Mouse (Mus musculus): ENCODE measurements around the gene Nop56.

Nop56 gene

DNA sequence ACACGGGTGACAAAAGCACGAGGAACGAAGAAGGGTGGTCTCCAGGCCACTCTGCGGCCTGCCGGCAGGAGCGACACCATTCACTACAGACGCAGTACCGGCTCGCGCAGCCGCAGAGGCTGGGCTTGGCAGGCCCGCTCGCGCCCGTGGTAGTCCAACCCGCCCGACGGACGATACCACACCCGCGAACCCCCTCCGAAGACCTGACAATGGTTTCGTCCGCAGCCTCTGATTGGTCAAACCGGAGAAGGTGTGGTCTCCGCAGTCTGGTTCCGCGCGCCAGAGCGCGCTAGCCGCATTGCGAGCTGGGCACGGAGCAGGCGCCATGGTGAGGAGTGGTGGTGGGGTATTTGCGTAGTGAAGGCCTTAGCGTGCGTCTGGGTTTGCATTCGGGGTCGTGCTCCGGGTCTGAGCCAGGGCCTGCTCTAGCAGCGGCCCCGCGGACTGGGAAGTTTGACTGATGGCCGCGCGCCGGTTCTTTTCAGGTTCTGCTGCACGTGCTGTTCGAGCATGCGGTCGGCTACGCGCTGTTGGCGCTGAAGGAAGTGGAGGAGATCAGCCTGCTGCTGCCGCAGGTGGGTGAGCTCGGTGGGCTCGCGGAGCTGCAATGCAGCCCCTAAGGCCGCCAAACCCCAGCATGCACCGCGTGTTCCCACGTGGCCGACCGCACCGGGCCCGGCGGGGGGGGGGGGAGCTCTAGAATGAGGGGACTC, at the start of gene Nop56:
TSS of gene Nop56 (plus strand) at position 282 of the 713 bp plus-strand sequence.
- peak; percentile 99 for DNase-seq

- DNase-seq = peak; percentile 54
These were observed 27.3 kb upstream of the Nop56 start for GRCm38 (mm10) chr2:130246912-130247311.

DNA sequence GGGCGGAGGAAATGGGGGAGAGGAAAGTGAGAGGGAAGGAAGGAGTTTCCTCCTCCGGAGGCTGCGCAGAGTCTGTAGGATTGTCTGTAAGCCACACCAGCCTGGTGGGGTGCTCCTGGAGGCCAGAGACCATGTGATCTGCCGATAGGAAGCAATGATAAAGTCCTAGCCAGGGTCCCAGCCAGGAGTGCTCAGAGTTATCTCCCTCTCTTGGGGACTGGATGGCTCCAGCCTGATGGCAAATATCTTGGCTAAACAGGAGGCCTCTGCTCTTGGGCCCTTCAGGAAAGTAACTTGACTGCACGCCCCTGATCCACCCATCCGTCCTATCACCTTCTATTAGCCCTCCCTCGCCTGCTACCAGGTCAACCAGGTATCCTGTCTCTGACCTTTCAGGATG, 26.0 kb upstream of the Nop56 start:
- DNase-seq = no peak

DNA sequence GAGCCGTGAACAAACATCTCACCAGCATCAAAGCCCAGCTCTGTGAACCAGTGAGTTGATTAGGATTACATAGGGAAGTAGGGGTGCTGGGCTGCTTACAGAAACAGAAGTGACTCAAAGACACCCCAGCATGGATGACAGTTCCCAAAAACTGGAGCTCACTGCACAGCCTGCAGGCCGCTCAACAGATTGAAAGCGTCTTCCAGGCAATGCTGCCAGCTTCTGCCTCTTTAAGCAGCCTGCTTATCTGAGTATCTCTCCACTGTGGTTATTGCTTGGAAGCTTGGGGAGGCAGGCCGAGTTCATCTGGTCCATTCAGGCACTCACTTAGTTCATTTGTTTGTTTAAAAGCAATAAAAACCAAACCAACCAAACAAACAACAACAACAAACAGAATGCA, 17.5 kb upstream of the Nop56 start:
- DNase-seq = no peak

GRCm38 (mm10) chr2:130260822-130261221, 13.4 kb upstream of the Nop56 start:
- no peak for DNase-seq

GRCm38 (mm10) chr2:130261914-130262313, 12.3 kb upstream of the Nop56 start:
- no peak for DNase-seq

GRCm38 (mm10) chr2:130262398-130262797, 11.8 kb upstream of the Nop56 start:
- no peak for DNase-seq

GRCm38 (mm10) chr2:130265520-130265919, 8.7 kb upstream of the Nop56 start:
- no peak for DNase-seq

GRCm38 (mm10) chr2:130268074-130268473, 6.2 kb upstream of the Nop56 start:
- no peak for DNase-seq

DNA sequence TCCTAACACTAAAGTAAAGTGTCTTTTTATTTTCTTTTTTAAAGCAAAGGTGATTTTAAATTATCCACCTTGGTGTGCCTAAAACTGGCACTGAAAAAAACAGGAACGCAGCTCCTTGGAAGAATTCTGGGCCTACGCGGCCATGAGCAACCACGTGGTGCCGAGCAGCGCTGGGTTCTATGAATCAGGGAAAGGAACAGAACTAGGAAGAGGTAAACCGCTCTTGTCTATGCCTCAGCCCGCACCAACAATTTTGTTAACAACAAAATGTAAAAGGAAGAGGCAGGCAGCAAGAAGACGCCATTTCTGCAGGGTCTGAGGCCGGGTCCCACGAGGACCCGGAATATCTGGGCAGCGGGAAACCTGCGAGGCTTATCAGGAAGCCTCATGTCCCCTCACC, 498 bp upstream of the Nop56 start:
- no peak for DNase-seq

DNA sequence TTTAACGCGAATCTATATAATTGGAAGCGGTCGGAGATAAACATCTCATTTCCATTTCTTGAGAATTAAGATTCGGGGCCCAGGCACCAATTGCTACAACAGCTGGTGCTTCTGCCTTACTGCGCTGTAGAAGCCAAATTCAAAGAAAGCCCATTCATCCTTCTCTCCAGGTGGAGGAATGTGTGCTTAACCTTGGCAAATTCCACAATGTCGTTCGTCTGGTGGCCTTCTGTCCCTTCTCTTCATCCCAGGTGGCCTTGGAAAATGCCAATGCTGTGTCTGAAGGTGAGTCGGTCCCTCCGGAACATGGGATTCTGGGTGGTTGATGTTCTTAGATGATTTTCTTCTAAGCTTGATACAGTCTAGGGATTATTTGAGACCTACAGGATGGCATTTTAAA, 632 bp downstream of the Nop56 start:
- DNase-seq = no peak

DNA sequence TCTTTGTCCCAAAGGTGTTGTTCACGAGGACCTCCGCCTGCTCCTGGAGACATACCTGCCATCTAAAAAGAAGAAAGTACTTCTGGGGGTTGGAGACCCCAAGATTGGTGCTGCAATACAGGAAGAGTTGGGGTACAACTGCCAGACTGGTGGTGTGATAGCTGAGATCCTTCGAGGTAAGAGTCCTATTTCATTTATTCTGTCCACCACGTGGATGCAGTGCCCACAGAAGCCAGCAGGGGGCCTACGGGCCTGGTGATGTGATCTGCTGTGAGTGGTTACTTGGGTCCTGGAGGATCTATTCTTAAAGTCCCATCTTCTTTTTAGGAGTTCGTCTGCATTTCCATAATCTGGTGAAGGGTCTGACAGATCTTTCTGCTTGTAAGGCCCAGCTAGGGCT, 1.4 kb downstream of the Nop56 start:
- peak; percentile 66 for DNase-seq

- no peak for DNase-seq
These were observed 5.4 kb downstream of the Nop56 start for GRCm38 (mm10) chr2:130279600-130280091.

- no peak for DNase-seq
These were observed 6.0 kb downstream of the Nop56 start for GRCm38 (mm10) chr2:130280224-130280623.

- no peak for DNase-seq
These were observed 6.6 kb downstream of the Nop56 start for GRCm38 (mm10) chr2:130280818-130281217.

DNA sequence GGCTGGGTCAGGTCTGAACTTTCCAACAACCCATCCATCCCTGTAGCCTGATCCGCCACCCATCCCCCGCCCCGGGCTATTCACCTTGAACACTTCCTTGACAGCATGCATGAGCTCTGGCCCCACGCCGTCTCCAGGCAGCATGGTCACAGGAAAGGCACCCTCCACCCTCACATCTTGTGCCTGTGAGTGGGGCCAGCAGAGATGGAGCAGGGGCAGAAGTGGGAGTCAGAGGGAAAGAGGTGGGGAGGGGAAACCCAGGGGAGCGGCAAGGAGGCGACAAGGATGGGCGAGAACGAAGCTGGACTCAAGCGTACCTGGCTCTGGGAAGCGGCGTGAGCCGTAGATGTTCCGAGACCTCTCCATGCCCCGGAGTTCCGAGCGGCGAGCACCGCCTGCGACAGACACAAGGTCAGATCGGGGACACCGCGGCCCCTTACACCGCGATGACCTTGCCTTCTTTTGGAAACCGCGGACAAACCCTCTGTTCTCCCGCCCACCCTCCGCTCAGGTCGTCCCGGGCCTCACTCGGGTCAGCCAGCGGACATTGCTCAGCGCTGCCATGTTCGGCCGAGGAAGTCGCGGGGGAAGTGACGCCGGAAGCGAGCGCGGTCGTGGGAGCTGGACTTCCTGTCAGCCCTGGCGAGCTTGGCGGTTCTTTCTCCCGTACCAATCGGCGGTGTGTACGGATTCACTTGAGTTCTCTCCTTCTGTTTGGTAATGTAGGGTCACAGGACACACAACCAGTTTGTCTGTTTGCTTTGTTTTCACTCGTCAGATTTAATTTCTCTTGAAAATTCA, 9.8 kb downstream of the Nop56 start, which contains the start of gene Idh3b:
TSS of gene Idh3b (minus strand) at position 694 of the 801 bp plus-strand sequence.
- DNase-seq = peak; percentile 92

DNA sequence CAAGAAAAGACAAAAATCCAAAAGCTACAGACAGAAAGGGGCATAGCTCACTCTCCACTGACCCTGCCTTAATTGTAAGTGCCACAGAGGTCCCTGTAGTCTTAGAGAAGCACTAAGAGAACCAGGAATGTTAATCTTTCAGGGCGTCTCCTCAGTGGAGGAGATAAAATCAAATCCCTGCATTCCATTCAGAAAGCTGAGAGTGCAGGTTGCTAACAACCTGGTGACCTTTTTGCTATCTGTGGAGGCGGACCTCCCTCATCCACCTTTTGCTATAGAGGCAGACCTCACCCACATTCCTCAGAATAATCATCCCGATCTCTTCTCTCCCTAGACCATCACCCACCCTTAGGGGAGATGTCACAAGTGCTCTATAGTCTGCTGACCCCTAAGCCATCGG, 14.9 kb downstream of the Nop56 start:
- DNase-seq = no peak

DNA sequence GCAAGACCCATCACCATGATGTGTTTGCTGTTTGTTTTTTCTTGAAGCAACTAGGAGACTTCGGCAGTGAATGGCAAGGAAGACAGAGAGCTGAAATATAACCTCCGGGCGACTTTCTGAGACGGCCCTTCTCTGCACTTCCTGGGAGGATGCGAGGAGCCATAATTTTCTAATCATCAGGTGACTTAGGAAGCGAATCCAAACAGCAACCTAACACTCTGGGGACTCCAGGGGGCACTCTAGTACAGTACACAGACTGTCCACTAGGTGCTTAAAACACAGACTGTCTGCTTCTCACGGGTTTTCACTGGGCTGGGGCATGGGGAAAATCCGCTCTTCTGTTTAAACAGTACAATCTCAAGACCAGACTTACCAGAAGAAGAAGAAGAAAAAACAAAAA, 17.2 kb downstream of the Nop56 start:
- peak; percentile 86 for DNase-seq

GRCm38 (mm10) chr2:130293009-130293408, 18.8 kb downstream of the Nop56 start:
- no peak for DNase-seq

DNA sequence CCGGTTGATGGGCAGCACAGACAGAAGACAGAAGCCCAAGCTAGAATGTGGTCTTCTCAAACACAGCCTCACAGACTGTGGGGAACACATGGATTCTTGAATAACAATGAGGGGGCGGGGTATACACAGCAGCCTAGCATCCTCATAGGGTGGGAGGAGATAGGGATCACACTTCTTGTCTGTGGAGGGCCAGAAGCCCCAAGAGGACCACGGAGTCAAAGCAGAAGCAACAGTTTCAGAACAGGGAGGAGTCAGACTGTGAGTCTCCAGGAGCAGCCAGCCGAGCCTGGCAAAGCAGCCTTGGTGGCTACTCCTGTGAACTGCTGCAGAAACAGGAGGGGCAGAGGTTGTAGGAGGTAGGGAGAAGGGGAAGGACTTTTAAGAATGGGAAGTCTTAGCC, 19.3 kb downstream of the Nop56 start:
- peak; percentile 15 for DNase-seq

DNA sequence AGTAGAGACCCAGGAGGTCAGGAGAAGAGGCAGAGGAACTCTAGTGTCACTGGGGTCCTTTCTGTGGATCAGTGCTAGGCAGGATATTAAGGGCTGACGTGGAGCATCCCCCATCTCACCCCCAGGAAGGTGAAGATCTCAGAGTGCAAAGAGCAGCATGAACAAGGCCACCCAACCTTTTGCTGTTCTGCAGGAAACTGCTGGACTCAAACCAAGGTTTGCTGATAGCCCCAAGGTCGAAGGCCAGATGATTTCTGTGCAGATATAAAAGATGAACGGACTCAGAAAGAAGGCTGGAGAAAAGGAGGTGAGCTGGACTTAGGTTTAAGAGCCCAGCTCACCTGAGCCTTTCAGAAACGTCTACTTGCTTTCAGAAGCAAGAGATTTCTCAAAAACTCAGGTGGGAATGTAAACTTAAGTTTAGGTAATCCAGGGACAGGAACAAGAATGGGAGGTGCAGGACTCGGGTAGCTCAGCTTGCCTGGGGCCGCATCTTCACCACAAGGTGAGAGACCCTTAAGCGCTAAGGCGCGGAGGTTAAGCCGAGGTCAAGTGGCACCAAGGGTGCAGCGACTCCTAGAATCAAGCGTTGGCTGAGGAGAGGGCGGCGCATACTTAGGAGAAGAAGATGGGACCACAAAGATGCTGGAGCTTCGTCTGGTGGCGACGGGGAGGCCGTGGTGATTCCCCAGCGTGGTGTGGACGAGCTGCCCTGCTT, 20.1 kb downstream of the Nop56 start:
- no peak for DNase-seq

DNA sequence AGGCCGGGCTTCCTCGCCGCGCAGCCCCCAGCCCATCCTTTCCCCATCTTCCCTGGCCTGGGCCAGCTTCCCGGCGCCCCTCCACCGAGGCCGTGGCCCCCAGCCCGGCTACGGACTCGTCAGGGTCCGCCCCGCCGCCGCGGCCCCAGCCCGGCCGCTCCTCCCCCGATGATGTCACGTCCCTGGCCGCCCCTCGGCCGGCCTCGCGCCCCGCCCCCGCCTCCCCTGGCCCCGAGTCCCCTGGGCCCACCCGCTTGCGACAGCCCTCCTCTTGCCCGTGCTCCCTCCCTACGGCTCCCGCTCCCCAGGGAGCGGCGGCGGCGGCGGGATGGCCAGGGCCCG, 20.7 kb downstream of the Nop56 start, which contains the start of gene Ebf4:
TSS of gene Ebf4 (plus strand) at position 234 of the 342 bp plus-strand sequence.
- peak; percentile 70 for DNase-seq
